Mouse (Mus musculus) lung, postnatal 4 days (tissue): Measurements from ENCODE around the gene Prps1l3.
A peak's percentile ranks its signal among the peaks of the same experiment; 100 is the strongest.

Experiments used
- DNase-seq, 2 experiments: peaks; one replicate each; pipeline ENCODE4 v3.0.0; 2021

The Prps1l3 gene

DNA sequence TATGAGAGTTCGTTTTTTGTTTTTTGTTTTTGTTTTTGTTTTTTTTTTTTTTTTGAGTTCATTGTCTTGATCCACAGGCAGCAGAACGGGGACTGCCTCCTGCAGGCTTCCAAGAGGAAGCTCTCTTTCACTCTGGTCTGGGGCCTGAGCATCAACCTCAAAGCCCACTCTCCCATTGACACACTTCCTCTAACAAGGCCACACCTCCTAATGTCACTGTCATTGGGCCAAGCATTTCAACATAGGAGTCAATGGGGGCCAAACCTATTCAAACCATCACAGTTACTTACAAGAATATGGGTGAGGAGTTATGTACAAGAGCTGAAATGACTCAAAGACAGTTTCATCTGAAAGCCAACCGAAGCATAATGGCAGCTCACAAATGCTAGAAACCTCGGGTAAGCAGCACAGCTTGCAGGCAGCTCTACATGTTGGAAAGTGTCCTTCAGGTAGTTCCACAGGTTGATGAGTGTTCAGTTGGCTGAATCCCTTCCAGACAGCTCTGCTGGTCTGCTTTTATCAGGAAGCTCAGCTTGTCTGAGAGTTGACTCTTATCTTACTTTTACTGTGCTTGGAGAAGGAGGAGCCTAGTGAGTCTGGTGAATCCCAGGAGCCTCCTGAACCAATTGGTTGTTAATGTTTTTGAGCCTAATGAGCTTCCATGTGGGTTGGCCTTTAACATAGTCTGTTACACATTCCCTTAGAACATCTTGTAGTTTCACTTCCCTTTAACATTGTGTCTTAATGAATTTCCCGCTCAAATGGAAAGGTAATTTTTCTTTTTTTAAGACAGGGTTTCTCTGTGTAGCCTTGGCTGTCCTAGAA lies 13.7 kb downstream of the Prps1l3 start:
- peak in 1 of 2 experiments; percentile 14 for DNase-seq

DNA sequence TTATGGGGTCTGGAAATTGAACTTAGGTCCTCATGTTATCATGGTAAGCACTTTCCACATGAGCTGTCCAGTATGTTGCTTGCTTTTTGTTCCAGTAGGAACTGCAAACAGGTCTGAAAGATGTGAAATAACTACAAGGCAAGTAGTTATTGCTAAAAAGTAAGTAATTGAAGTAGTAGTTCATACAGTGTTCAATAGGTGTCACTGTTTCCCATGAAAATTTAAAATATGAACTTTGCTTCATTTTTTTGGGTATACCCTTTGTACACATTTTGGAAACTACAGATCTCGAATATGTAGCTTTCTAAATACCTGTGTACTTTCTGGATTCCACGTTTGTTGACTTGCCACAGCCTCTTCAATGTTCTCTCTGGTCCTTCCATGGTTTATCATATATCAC lies 28.4 kb downstream of the Prps1l3 start:
- no peak for DNase-seq

DNA sequence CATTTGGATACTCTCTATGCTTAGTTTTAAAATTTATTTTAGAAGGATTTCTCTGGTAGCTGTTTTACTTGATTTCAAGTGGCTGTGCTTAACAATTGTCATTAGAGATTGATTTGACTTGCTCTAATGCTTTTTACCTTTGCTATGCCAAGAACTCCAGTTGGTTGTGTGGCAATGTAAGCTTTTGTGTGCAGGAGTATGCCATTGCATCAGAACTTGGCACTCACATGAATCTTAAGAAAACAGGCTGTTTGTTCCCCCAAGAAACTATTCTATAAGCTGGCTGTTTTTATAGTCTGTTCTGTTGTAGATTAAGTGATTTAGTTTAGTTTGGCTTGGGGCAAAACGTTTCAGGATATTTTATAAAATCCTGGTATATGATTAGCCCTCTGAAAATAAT lies 45.2 kb downstream of the Prps1l3 start:
- DNase-seq = no peak

DNA sequence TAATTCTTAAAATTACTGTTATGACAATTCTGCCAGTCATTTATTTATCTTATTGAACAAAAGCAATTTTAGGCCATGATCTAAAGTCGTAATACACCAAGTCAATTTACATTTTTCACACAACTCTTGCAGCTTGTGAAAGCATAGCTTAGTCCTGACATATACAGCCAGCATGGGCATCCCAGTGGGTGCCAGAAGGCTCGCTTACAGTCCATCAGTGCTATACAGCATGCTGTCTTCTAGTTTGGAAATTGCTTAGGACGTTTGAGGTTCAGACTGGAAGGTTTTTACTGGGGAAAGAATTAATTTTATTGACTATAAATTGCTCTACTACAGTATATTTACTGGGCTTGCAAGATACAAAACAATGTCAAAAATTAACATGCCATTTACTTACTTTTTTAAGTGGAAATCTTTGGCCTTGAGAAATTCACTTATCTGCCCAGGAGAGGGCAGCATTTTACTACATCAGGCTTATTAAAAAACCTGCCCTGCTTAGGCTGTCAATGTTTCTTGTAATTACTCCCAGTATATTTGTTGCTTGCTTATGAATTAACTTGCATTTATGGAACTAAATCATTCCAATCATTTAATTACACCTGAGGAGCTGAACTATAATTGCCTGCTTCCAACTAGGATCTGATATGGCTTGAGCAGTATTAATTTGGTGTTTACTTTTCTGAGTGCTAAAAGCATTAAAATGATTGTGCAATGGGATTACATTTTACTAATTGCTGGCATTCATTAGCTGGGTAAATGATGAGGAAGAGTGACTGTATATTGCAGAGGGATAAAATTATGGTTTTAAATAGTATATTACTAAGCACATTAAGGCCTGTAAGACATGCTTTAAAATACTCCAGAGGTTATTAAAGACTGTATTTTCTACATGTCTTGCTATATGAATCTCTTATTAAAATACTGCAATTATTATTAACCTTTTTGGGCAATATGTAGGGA lies 51.2 kb downstream of the Prps1l3 start:
- peak in 1 of 2 experiments; percentile 25 for DNase-seq

DNA sequence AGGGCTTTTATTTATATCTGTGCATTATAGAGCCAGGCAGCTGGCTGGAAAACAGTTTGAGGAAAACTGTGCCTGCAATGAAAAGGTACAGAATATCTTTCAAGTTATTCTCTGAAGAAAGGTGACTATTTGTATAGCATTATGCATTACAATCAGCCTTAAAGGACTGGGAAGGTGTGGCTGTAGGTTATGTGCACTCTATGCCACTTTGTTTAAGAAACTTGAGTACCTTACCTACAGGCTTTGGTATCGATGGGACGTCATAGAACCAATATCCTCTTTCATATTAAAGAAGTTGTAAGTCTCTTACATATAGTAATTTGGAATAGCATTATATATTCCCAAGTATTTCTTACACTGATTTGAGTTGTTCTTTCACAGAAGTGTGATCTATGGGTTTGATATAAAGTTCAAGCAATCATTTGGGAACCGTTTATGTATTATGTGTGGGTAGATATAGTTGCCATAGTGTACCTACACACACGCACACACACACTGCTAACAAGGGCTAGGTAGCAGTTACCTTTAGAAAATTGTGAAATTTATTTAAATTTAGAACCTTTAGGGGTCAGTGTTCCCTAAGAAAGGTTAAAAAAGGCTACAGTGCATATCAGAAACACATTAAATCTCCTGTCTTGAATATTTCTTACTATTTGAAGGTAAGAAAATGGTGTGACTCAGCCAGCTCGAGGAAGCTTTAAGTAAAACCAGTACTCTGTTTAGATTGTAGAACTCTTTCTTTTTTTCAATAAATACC lies 55.3 kb downstream of the Prps1l3 start:
- DNase-seq = no peak
